Mouse (Mus musculus): ENCODE results near the gene Bckdha.
A peak's percentile ranks its signal among the peaks of the same experiment; 100 is the strongest.

- TF ChIP-seq CTCF (IDR thresholded peaks at IDR 0.05; ENCODE audit: extremely low read depth, insufficient read depth, low read length) (peak; percentile 70), POLR2A (IDR thresholded peaks at IDR 0.05; ENCODE audit: extremely low read depth, insufficient read depth, low read length) (no peak)
Measured at GRCm38 (mm10) chr7:25599663-25600062, 59.1 kb downstream of the Bckdha start.

All from cortical plate, adult 2 months (tissue).